Mouse (Mus musculus) E14TG2a.4 (cell line): ENCODE results near the gene Vgll1.

Experiments
- CTCF ChIP-seq: conservative IDR thresholded peaks from 2 replicates; pipeline ENCODE4 v1.5.1; 2014; ENCODE audit warnings: low read length
- NANOG ChIP-seq: IDR thresholded peaks from 2 replicates; pipeline ENCODE4 v1.6.1; 2014; ENCODE audit warnings: borderline replicate concordance, low read length, mixed read lengths
- POU5F1 ChIP-seq: IDR thresholded peaks from 2 replicates; pipeline ENCODE4 v1.6.1; 2014; ENCODE audit warnings: low read length, borderline replicate concordance

DNA sequence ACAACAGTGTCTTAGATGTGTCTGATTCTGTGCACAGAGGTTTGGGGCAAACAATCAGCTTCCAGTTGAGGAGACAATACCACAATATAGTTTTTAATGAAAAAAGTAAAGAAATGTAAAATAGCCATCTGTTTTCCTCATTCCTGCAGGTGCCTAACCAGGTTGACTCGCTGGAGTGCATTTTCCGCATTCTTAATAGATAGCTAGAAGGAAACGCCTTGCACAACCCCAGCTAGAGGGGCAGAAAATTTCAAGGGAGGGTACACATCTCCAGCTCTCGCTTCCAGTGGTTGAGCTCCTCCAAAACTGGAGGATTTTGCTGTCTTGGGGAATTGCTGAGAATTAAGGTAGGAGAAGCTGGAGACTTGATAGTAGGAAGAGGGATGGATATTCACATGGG lies at the start of gene Vgll1:
- TF ChIP-seq CTCF (no peak), POU5F1 (no peak), NANOG (no peak)
